Mouse (Mus musculus): ENCODE data around the gene Stxbp6.
"Not testable (repeated sequence)": the region's sequence is repeated elsewhere in the genome, so short reads cannot be mapped to it uniquely, and the experiment has no call there.

The Stxbp6 gene

GRCm38 (mm10) chr12:45053319-45053718, 21.2 kb downstream of the Stxbp6 start:
- no peak for DNase-seq

GRCm38 (mm10) chr12:45052860-45053259, 21.6 kb downstream of the Stxbp6 start:
- DNase-seq: no peak

GRCm38 (mm10) chr12:45049894-45050293, 24.6 kb downstream of the Stxbp6 start:
- DNase-seq: no peak

GRCm38 (mm10) chr12:45047711-45048110, 26.8 kb downstream of the Stxbp6 start:
- not testable (repeated sequence) for DNase-seq

- no peak for DNase-seq
Measured at GRCm38 (mm10) chr12:45047172-45047571, 27.3 kb downstream of the Stxbp6 start.

GRCm38 (mm10) chr12:45044581-45044980, 29.9 kb downstream of the Stxbp6 start:
- no peak for DNase-seq

- DNase-seq: no peak
Measured at GRCm38 (mm10) chr12:45042591-45043091, 31.9 kb downstream of the Stxbp6 start.

- no peak for DNase-seq
Measured at GRCm38 (mm10) chr12:45037496-45037895, 37.0 kb downstream of the Stxbp6 start.

GRCm38 (mm10) chr12:45037091-45037490, 37.4 kb downstream of the Stxbp6 start:
- DNase-seq: no peak

GRCm38 (mm10) chr12:45030681-45031080, 43.8 kb downstream of the Stxbp6 start:
- no peak for DNase-seq

- DNase-seq: no peak
Measured at GRCm38 (mm10) chr12:45026347-45026746, 48.2 kb downstream of the Stxbp6 start.

GRCm38 (mm10) chr12:45020018-45020417, 54.5 kb downstream of the Stxbp6 start:
- DNase-seq: no peak

GRCm38 (mm10) chr12:45019059-45019822, 55.3 kb downstream of the Stxbp6 start:
- DNase-seq: no peak

- DNase-seq: no peak
Measured at GRCm38 (mm10) chr12:45013246-45013756, 61.2 kb downstream of the Stxbp6 start.

- no peak for DNase-seq
Measured at GRCm38 (mm10) chr12:45011436-45012089, 62.9 kb downstream of the Stxbp6 start.

GRCm38 (mm10) chr12:45011006-45011405, 63.5 kb downstream of the Stxbp6 start:
- no peak for DNase-seq

GRCm38 (mm10) chr12:45009984-45010611, 64.4 kb downstream of the Stxbp6 start:
- DNase-seq: no peak

- no peak for DNase-seq
Measured at GRCm38 (mm10) chr12:45006569-45006968, 67.9 kb downstream of the Stxbp6 start.

- DNase-seq: no peak
Measured at GRCm38 (mm10) chr12:45006049-45006448, 68.5 kb downstream of the Stxbp6 start.

- DNase-seq: no peak
Measured at GRCm38 (mm10) chr12:45001996-45002395, 72.5 kb downstream of the Stxbp6 start.

- no peak for DNase-seq
Measured at GRCm38 (mm10) chr12:44997422-44997821, 77.1 kb downstream of the Stxbp6 start.

- DNase-seq: no peak
Measured at GRCm38 (mm10) chr12:44996897-44997296, 77.6 kb downstream of the Stxbp6 start.

GRCm38 (mm10) chr12:44996274-44996673, 78.2 kb downstream of the Stxbp6 start:
- no peak for DNase-seq

GRCm38 (mm10) chr12:44993391-44993790, 81.1 kb downstream of the Stxbp6 start:
- DNase-seq: no peak

Data from cerebellum, adult 9-10 months (tissue).